Mouse (Mus musculus): ENCODE data around the gene Miip.

GRCm38 (mm10) chr4:147886158-147886557 lies 17.5 kb upstream of the Miip start:
- TF ChIP-seq POLR2A (IDR thresholded peaks at IDR 0.05; ENCODE audit: insufficient read depth, low read length) (no peak), CTCF (IDR thresholded peaks at IDR 0.05; ENCODE audit: low read depth, low read length) (no peak), EP300 (IDR thresholded peaks at IDR 0.05; ENCODE audit: insufficient read depth, low read depth, low read length) (no peak)

Measured in ES-Bruce4 (cell line).